Mouse (Mus musculus): ENCODE measurements around the gene Grtp1. TPM values are rescaled to one million over a fixed set of nuclear protein-coding genes. Genes with fewer than 3 reads are reported as not detected.

Grtp1 gene
- polyA plus RNA-seq, 1 experiment from 2014 or later, result 16.3 TPM

GRCm38 (mm10) chr8:13180911-13181690 lies 19.3 kb downstream of the Grtp1 start:
- Histone ChIP-seq H3K9ac (no peak overlapping the region), H3K4me3 (no peak overlapping the region), H3K4me2 (no peak overlapping the region), H3K27ac (no peak overlapping the region), H3K9me3 (no peaks in the 10 kb centered on the region), H3K27me3 (replicated peaks) (no peaks in the 10 kb centered on the region), H3K36me3 (replicated peaks) (peaks cover 6% of the 10 kb centered on the region; the same call in 1 of the 2 replicates), H3K4me1 (no peaks in the 10 kb centered on the region)
- no peak for ATAC-seq (replicated peaks)
- WGBS, result 86% methylated on average over 18 of the region's 18 CpGs

DNA sequence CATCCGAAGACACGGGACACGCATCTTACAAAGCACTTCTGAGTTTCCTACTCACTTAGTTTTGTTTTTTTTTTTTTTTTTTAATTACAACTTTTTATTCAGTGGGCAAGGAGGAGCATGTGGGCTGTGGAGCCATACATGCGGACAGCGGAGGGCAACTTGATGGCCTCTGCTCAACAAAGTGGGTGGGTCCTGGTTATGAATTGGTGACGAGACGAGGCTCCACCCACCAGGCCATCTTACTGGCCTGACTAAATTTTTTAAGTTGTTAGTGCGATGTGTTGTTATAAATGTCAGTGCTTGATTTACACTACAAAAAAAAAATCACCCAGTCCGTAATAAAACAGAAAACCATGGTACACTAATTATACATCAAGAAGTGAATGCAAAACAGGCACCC lies 20.0 kb downstream of the Grtp1 start:
- H3K4me3 ChIP-seq, result no peak overlapping the region
- no peaks in the 10 kb centered on the region for H3K27me3 ChIP-seq (replicated peaks)
- WGBS, result 92% methylated on average over 9 of the region's 9 CpGs
- H3K9ac ChIP-seq, result no peak overlapping the region
- H3K36me3 ChIP-seq (replicated peaks), result peaks cover 13% of the 10 kb centered on the region
- no peaks in the 10 kb centered on the region for H3K4me1 ChIP-seq
- no peak for ATAC-seq (replicated peaks)
- no peak overlapping the region for H3K27ac ChIP-seq
- no peak overlapping the region for H3K4me2 ChIP-seq
- no peaks in the 10 kb centered on the region for H3K9me3 ChIP-seq

DNA sequence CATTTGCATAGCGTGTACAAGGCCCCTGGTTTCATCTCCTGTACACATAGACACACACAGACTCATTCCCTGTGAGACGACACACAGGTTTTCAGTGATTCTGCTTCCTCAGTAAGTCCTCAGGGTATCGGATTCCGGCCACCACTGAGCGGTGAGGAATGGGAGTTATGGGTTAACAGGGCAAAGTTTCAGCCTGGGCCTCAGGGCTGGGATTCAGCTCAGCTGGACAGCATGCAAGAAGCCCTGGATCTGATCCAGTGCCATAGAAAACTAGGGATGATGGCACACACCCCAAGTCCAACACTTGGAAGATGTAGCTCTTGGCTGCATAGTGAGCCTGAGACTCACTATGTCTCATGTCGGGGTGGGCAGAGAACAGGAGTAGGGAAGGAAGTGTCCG lies 20.5 kb downstream of the Grtp1 start:
- no peaks in the 10 kb centered on the region for H3K27me3 ChIP-seq (replicated peaks)
- H3K4me1 ChIP-seq, result no peaks in the 10 kb centered on the region
- H3K9ac ChIP-seq, result no peak overlapping the region
- ATAC-seq (replicated peaks), result no peak
- WGBS, result 84% methylated on average over 7 of the region's 7 CpGs
- no peaks in the 10 kb centered on the region for H3K9me3 ChIP-seq
- H3K36me3 ChIP-seq (replicated peaks), result peaks cover 16% of the 10 kb centered on the region
- no peak overlapping the region for H3K27ac ChIP-seq
- H3K4me3 ChIP-seq, result no peak overlapping the region
- H3K4me2 ChIP-seq, result no peak overlapping the region

DNA sequence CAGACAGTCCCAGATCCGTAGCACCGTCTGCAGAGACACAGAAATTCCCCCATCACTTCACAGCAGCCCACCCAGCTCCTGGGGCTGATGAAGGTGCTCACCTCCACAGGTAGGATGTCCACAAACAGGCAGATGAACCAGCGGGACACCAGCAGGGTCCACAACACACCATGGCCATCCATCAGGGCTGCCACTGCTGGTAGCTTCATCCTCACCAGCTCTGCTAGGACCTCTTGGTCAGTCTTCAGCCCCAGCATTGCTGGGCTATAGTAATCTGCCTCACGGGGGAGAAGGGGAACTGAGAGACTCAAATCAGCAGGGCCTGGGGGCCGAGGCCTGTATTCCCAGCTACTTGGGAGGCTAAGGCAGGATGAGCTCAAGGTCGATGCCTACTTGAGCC lies 20.9 kb downstream of the Grtp1 start:
- Histone ChIP-seq H3K4me2 (no peak overlapping the region), H3K27ac (no peak overlapping the region), H3K4me1 (no peaks in the 10 kb centered on the region), H3K9me3 (no peaks in the 10 kb centered on the region), H3K4me3 (no peak overlapping the region), H3K9ac (no peak overlapping the region), H3K36me3 (replicated peaks) (peaks cover 19% of the 10 kb centered on the region), H3K27me3 (replicated peaks) (no peaks in the 10 kb centered on the region)
- 82% methylated on average over 6 of the region's 6 CpGs for WGBS
- no peak for ATAC-seq (replicated peaks)

GRCm38 (mm10) chr8:13178137-13178536 lies 22.3 kb downstream of the Grtp1 start:
- Histone ChIP-seq H3K27ac (no peak overlapping the region), H3K4me3 (no peak overlapping the region), H3K27me3 (replicated peaks) (no peaks in the 10 kb centered on the region), H3K4me2 (no peak overlapping the region), H3K36me3 (replicated peaks) (peaks cover 33% of the 10 kb centered on the region), H3K9ac (no peak overlapping the region), H3K9me3 (no peaks in the 10 kb centered on the region), H3K4me1 (no peaks in the 10 kb centered on the region)
- 91% methylated on average over 5 of the region's 5 CpGs for WGBS
- no peak for ATAC-seq (replicated peaks)

GRCm38 (mm10) chr8:13177173-13177852 lies 23.1 kb downstream of the Grtp1 start:
- no peak for ATAC-seq (replicated peaks)

GRCm38 (mm10) chr8:13175650-13176049 lies 24.8 kb downstream of the Grtp1 start:
- no peak overlapping the region for H3K4me3 ChIP-seq
- H3K27me3 ChIP-seq (replicated peaks), result no peaks in the 10 kb centered on the region
- no peak overlapping the region for H3K27ac ChIP-seq
- H3K9ac ChIP-seq, result no peak overlapping the region
- H3K4me2 ChIP-seq, result no peak overlapping the region
- peaks cover 53% of the 10 kb centered on the region for H3K36me3 ChIP-seq (replicated peaks)
- 79% methylated on average over 1 of the region's 1 CpGs for WGBS
- ATAC-seq (replicated peaks), result no peak
- H3K9me3 ChIP-seq, result no peaks in the 10 kb centered on the region
- H3K4me1 ChIP-seq, result no peaks in the 10 kb centered on the region

More at GRCm38 (mm10) chr8:13177173-13177852, 23.1 kb downstream of the Grtp1 start:
- Histone ChIP-seq H3K4me3 (no peak overlapping the region), H3K27ac (no peak overlapping the region), H3K36me3 (replicated peaks) (peaks cover 41% of the 10 kb centered on the region), H3K9me3 (no peaks in the 10 kb centered on the region), H3K9ac (no peak overlapping the region), H3K27me3 (replicated peaks) (no peaks in the 10 kb centered on the region), H3K4me2 (no peak overlapping the region), H3K4me1 (no peaks in the 10 kb centered on the region)
- 94% methylated on average over 7 of the region's 7 CpGs for WGBS

GRCm38 (mm10) chr8:13174811-13175210 lies 25.6 kb downstream of the Grtp1 start:
- H3K36me3 ChIP-seq (replicated peaks), result peaks cover 53% of the 10 kb centered on the region
- no peak overlapping the region for H3K27ac ChIP-seq
- no peaks in the 10 kb centered on the region for H3K4me1 ChIP-seq
- no peak overlapping the region for H3K9ac ChIP-seq
- H3K9me3 ChIP-seq, result no peaks in the 10 kb centered on the region
- no peaks in the 10 kb centered on the region for H3K27me3 ChIP-seq (replicated peaks)
- ATAC-seq (replicated peaks), result no peak
- H3K4me2 ChIP-seq, result no peak overlapping the region
- 94% methylated on average over 4 of the region's 4 CpGs for WGBS
- no peak overlapping the region for H3K4me3 ChIP-seq

DNA sequence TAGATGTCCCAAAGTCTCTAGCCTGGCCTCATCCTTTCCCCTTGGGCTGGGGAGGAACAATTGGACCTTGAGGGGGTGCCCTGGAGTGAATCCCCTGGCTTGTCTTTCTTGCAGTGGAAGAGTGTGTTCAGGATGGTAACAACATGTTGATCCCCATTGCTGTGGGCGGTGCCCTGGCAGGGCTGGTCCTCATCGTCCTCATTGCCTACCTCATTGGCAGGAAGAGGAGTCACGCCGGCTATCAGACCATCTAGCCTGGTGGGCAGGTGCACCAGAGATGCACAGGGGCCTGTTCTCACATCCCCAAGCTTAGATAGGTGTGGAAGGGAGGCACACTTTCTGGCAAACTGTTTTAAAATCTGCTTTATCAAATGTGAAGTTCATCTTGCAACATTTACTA lies 26.1 kb downstream of the Grtp1 start:
- H3K9ac ChIP-seq, result no peak overlapping the region
- H3K4me1 ChIP-seq, result no peaks in the 10 kb centered on the region
- 93% methylated on average over 4 of the region's 4 CpGs for WGBS
- no peaks in the 10 kb centered on the region for H3K9me3 ChIP-seq
- H3K4me3 ChIP-seq, result no peak overlapping the region
- ATAC-seq (replicated peaks), result no peak
- no peak overlapping the region for H3K27ac ChIP-seq
- H3K36me3 ChIP-seq (replicated peaks), result peaks cover 54% of the 10 kb centered on the region
- H3K27me3 ChIP-seq (replicated peaks), result no peaks in the 10 kb centered on the region
- no peak overlapping the region for H3K4me2 ChIP-seq

DNA sequence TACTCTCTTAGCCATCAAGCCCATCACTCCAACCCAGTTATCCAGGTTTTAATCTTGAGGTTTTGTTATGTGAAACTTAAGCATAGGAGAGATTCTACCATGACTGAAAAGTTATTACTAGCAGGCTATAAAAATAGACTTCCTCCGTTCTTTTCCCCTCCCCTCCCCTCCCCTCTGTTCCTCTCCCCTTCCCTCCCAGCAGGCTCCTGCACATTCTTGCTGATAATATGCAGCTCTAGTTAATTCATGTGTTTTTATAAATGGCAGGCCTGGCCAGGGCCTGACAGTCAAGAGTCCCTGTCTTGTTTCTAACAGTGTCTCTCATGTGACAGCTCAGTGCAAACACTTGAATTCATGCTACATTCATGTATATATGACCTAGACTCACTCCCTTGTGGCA lies 29.9 kb downstream of the Grtp1 start:
- no peak overlapping the region for H3K4me3 ChIP-seq
- no peak overlapping the region for H3K9ac ChIP-seq
- H3K4me2 ChIP-seq, result no peak overlapping the region
- 81% methylated on average over 1 of the region's 1 CpGs for WGBS
- no peaks in the 10 kb centered on the region for H3K27me3 ChIP-seq (replicated peaks)
- H3K9me3 ChIP-seq, result no peaks in the 10 kb centered on the region
- no peak overlapping the region for H3K27ac ChIP-seq
- ATAC-seq (replicated peaks), result no peak
- H3K4me1 ChIP-seq, result no peaks in the 10 kb centered on the region
- H3K36me3 ChIP-seq (replicated peaks), result peaks cover 58% of the 10 kb centered on the region

DNA sequence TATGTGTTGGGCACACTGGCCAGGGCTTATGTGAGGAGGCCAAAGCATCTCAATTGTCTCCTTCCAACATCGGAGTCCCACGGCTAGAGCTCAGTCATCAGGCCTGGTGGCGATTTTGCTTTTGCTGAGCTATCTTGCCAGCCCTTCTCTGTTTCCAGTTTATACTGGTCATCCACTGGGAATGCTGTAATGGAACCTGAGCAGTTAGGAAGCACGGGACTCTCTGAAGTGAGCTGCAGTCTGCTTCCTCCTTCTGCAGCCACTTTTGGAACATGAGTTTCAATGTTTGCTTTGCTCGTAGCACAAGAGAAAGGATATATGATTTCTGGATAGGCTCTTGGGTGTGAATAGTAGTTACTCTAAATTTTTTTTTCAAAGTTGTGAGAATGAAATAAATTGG lies 36.1 kb downstream of the Grtp1 start:
- H3K4me2 ChIP-seq, result no peak overlapping the region
- peaks cover 17% of the 10 kb centered on the region; the same call in 1 of the 2 replicates for H3K36me3 ChIP-seq (replicated peaks)
- whole genome bisulfite sequencing, result 91% methylated on average over 5 of the region's 5 CpGs
- no peaks in the 10 kb centered on the region for H3K9me3 ChIP-seq
- H3K9ac ChIP-seq, result no peak overlapping the region
- H3K27me3 ChIP-seq (replicated peaks), result no peaks in the 10 kb centered on the region
- H3K27ac ChIP-seq, result no peak overlapping the region
- no peak overlapping the region for H3K4me3 ChIP-seq
- peaks cover 27% of the 10 kb centered on the region for H3K4me1 ChIP-seq
- no peak for ATAC-seq (replicated peaks)

DNA sequence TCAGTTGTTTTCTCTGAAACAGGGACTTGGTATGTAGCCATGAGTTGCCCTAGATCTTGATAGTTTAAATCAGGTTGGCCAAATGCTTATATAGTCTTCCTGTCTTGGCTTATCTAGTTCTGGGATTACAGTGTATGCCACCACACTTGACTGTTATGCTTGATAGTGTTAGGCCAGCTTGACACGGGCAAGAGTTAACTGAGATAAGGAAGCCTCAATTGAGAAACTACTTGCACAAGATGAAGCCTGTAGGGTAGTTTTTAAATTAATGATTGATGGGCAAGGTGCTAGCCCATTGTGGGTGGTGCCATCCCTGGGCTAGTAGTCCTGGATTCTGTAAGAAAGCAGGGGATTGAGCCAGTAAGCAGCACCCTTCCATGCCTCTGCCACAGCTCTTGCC lies 36.9 kb downstream of the Grtp1 start:
- no peak overlapping the region for H3K4me2 ChIP-seq
- H3K27ac ChIP-seq, result no peak overlapping the region
- H3K4me3 ChIP-seq, result no peak overlapping the region
- no peaks in the 10 kb centered on the region for H3K9me3 ChIP-seq
- WGBS, result 85% methylated on average over 1 of the region's 1 CpGs
- H3K36me3 ChIP-seq (replicated peaks), result peaks cover 9% of the 10 kb centered on the region; the same call in 1 of the 2 replicates
- ATAC-seq (replicated peaks), result no peak
- no peaks in the 10 kb centered on the region for H3K27me3 ChIP-seq (replicated peaks)
- no peak overlapping the region for H3K9ac ChIP-seq
- peaks cover 29% of the 10 kb centered on the region for H3K4me1 ChIP-seq

DNA sequence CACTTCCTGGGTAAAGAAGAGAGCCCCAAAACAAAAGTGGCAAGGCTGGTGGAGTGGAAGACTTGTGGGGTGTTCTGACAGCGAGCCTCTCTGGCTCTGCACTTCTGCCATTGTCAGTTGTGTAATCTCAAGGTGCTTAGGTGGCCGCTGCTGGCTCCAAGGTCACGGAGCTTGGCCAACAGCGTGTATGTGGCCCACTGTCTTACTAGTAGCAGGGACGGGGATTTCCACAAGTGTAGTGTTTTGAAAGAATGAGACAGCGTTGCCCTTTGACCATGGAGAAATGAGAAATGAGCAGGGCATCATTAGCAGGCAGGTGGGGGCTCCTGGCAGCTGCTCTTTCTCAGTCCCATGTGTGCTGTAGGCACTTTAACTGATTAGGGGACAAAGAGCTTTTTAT lies 38.3 kb downstream of the Grtp1 start:
- H3K4me3 ChIP-seq, result no peak overlapping the region
- H3K36me3 ChIP-seq (replicated peaks), result peaks cover 4% of the 10 kb centered on the region; the same call in 1 of the 2 replicates

More for the DNA sequence above, 38.3 kb downstream of the Grtp1 start:
- no peak for ATAC-seq (replicated peaks)
- 63% methylated on average over 6 of the region's 6 CpGs for WGBS
- H3K27ac ChIP-seq, result no peak overlapping the region
- no peaks in the 10 kb centered on the region for H3K27me3 ChIP-seq (replicated peaks)
- H3K4me2 ChIP-seq, result no peak overlapping the region
- peaks cover 32% of the 10 kb centered on the region for H3K4me1 ChIP-seq
- H3K9ac ChIP-seq, result no peak overlapping the region
- no peaks in the 10 kb centered on the region for H3K9me3 ChIP-seq
